Mouse (Mus musculus): ENCODE measurements around the gene Gmppa. TPM values are rescaled to one million over a fixed set of nuclear protein-coding genes. Genes with fewer than 3 reads are reported as not detected.

Gene Gmppa
- total RNA-seq, 2 experiments from 2014 or later, result 71.3 to 82.4 TPM

GRCm38 (mm10) chr1:75450314-75451005 lies 14.7 kb downstream of the Gmppa start, which contains the start of gene Asic4:
TSS of gene Asic4 (plus strand) at chr1:75450436.
- no peak for DNase-seq (ENCODE audit: low spot score in 2 of 2)

- no peak for DNase-seq (ENCODE audit: low spot score in 2 of 2)
Observed at GRCm38 (mm10) chr1:75451900-75452299, 16.2 kb downstream of the Gmppa start.

- DNase-seq (ENCODE audit: low spot score in 2 of 2), result no peak
Observed at GRCm38 (mm10) chr1:75455433-75455832, 19.7 kb downstream of the Gmppa start.

- no peak for DNase-seq (ENCODE audit: low spot score in 2 of 2)
Observed at GRCm38 (mm10) chr1:75455948-75456347, 20.2 kb downstream of the Gmppa start.

- DNase-seq (ENCODE audit: low spot score in 2 of 2), result no peak
Observed at GRCm38 (mm10) chr1:75456746-75457564, 21.2 kb downstream of the Gmppa start.

- DNase-seq (ENCODE audit: low spot score in 2 of 2), result no peak
Observed at GRCm38 (mm10) chr1:75457710-75458024, 21.9 kb downstream of the Gmppa start.

- no peak for DNase-seq (ENCODE audit: low spot score in 2 of 2)
Observed at GRCm38 (mm10) chr1:75458025-75458788, 22.5 kb downstream of the Gmppa start.

- no peak for DNase-seq (ENCODE audit: low spot score in 2 of 2)
Observed at GRCm38 (mm10) chr1:75458789-75459684, 23.3 kb downstream of the Gmppa start.

GRCm38 (mm10) chr1:75460297-75460696 lies 24.6 kb downstream of the Gmppa start:
- DNase-seq (ENCODE audit: low spot score in 2 of 2), result no peak

- no peak for DNase-seq (ENCODE audit: low spot score in 2 of 2)
Observed at GRCm38 (mm10) chr1:75462636-75463035, 26.9 kb downstream of the Gmppa start.

GRCm38 (mm10) chr1:75463652-75464204 lies 28.0 kb downstream of the Gmppa start:
- no peak for DNase-seq (ENCODE audit: low spot score in 2 of 2)

- peak; percentile 62 to 64 for DNase-seq (ENCODE audit: low spot score in 2 of 2)
Observed at GRCm38 (mm10) chr1:75467215-75467927, 31.6 kb downstream of the Gmppa start.

- DNase-seq (ENCODE audit: low spot score in 2 of 2), result no peak
Observed at GRCm38 (mm10) chr1:75469287-75469825, 33.6 kb downstream of the Gmppa start.

GRCm38 (mm10) chr1:75476441-75476840 lies 40.7 kb downstream of the Gmppa start:
- DNase-seq (ENCODE audit: low spot score in 2 of 2), result no peak

GRCm38 (mm10) chr1:75477264-75477965 lies 41.7 kb downstream of the Gmppa start:
- DNase-seq (ENCODE audit: low spot score in 2 of 2), result peak; percentile 69 to 80

- no peak for DNase-seq (ENCODE audit: low spot score in 2 of 2)
Observed at GRCm38 (mm10) chr1:75477966-75478290, 42.2 kb downstream of the Gmppa start.

- no peak for DNase-seq (ENCODE audit: low spot score in 2 of 2)
Observed at GRCm38 (mm10) chr1:75478497-75478896, 42.8 kb downstream of the Gmppa start.

- DNase-seq (ENCODE audit: low spot score in 2 of 2), result peak; percentile 93 to 96
Observed at GRCm38 (mm10) chr1:75478916-75479634, 43.3 kb downstream of the Gmppa start, which contains the start of the genes Chpf and Tmem198. TSS of gene Chpf (minus strand) at chr1:75479307. TSS of gene Tmem198 (plus strand) at chr1:75479532.
